Mouse (Mus musculus) hindbrain, embryonic 11.5 days (tissue): ENCODE measurements around the gene Cerk. TPM values are rescaled to one million over a fixed set of nuclear protein-coding genes. Genes with fewer than 3 reads are reported as not detected.

ENCODE experiments used
- ATAC-seq: fragments of 200-750 bp; cut with Nextera tagmentation; 2 replicates; pipeline ENCODE4 v1.8.0; 2017; ENCODE audit warnings: mild to moderate bottlenecking, moderate TSS enrichment, moderate library complexity; ENCODE audit not compliant: low FRiP score
- DNase-seq: peaks from one replicate; pipeline ENCODE4 v3.0.0-alpha.2; 2015; ENCODE audit warnings: low spot score
- H3K27ac ChIP-seq: fragments of 300-500 bp; sonication (generic); 2 replicates; pipeline ENCODE4 v1.5.1; 2014; ENCODE audit warnings: mild to moderate bottlenecking, low read depth, low read length
- H3K27me3 ChIP-seq: fragments of 300-500 bp; sonication (generic); 2 replicates; pipeline ENCODE4 v1.6.1; 2014; ENCODE audit warnings: mild to moderate bottlenecking, low read length, moderate library complexity, mixed read lengths; ENCODE audit not compliant: control insufficient read depth, insufficient read depth
- H3K36me3 ChIP-seq: fragments of 300-500 bp; sonication (generic); 2 replicates; pipeline ENCODE4 v1.6.1; 2014; ENCODE audit warnings: mild to moderate bottlenecking, low read length, moderate library complexity, mixed read lengths; ENCODE audit not compliant: control insufficient read depth, insufficient read depth
- H3K4me1 ChIP-seq: fragments of 300-500 bp; sonication (generic); replicated peaks from 2 replicates; pipeline ENCODE4 v1.6.1; 2014; ENCODE audit warnings: low read length, mixed read lengths; ENCODE audit not compliant: control insufficient read depth, insufficient read depth
- H3K4me2 ChIP-seq: fragments of 300-500 bp; sonication (generic); replicated peaks from 2 replicates; pipeline ENCODE4 v1.6.1; 2014; ENCODE audit warnings: mild to moderate bottlenecking, low read depth, low read length
- H3K4me3 ChIP-seq: fragments of 300-500 bp; sonication (generic); 2 replicates; pipeline ENCODE4 v1.5.1; 2014; ENCODE audit warnings: low read depth, low read length
- H3K9ac ChIP-seq: fragments of 300-500 bp; sonication (generic); 2 replicates; pipeline ENCODE4 v1.6.1; 2014; ENCODE audit warnings: low read depth, low read length
- H3K9me3 ChIP-seq: fragments of 300-500 bp; sonication (generic); 2 replicates; pipeline ENCODE4 v1.6.1; 2016; ENCODE audit warnings: low read length; ENCODE audit not compliant: control insufficient read depth
- WGBS: fragments of 180-500 bp; shearing (Covaris S2); extraction: QIAGEN DNeasy Blood & Tissue Kit; methylation state at CpG from one replicate; pipeline ENCODE4 v1.1.7; 2014; 5-methylcytosine and 5-hydroxymethylcytosine counted together
- polyA plus RNA-seq: library from polyadenylated mRNA; unstranded; fragments of >200 nt; fragmentation: Nextera tagmentation; extraction: Ambion mirVana; gene quantifications from 2 replicates; pipeline ENCODE4 v1.2.1, GENCODE M21; 2014

Cerk gene
- polyA plus RNA-seq, 1 experiment from 2014 or later = 16.9 TPM

- no peaks in the 10 kb centered on the region for H3K36me3 ChIP-seq
- H3K9ac ChIP-seq = no peak overlapping the region
- peak; percentile 29 for DNase-seq
- H3K4me2 ChIP-seq = no peak overlapping the region
- H3K4me3 ChIP-seq = no peak overlapping the region
- ATAC-seq = no peak
- WGBS = 44% methylated on average over 10 of the region's 10 CpGs
- peak overlapping the region; percentile 65 for H3K27ac ChIP-seq
- 0 out of 2 replicates have a peak, but pooled peaks cover 2% of the 10 kb centered on the region for H3K4me1 ChIP-seq
- H3K9me3 ChIP-seq = no peaks in the 10 kb centered on the region
- H3K27me3 ChIP-seq = no peaks in the 10 kb centered on the region
These were observed 3.0 kb upstream of the Cerk start for GRCm38 (mm10) chr15:86188746-86189470.

DNA sequence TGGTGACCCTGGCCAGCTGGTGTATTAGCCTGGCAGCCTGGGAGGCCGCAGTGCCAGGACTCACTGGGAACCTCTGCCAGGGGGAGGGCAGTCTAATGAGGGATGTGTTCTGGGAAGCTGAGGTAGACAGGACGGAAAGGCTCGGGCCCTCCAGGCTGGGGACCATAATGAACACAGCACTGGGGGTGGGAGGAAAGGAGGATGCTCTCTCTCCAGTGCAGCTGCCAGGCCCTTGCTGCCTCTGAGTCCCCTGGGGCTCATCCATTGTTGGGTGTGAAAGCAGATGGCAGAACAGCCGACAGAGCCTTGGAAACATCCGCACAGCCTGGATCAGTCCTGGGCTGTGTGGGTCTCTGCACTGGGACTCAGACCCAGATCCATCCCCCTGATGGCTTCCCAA, 2.2 kb upstream of the Cerk start:
- no peaks in the 10 kb centered on the region for H3K36me3 ChIP-seq
- 0 out of 2 replicates have a peak, but pooled peaks cover 2% of the 10 kb centered on the region for H3K4me1 ChIP-seq
- no peak overlapping the region for H3K4me3 ChIP-seq
- H3K4me2 ChIP-seq = no peak overlapping the region
- H3K27ac ChIP-seq = peak overlapping the region; percentile 65
- H3K9me3 ChIP-seq = no peaks in the 10 kb centered on the region
- 35% methylated on average over 5 of the region's 5 CpGs for WGBS
- DNase-seq = peak; percentile 62
- ATAC-seq = peak; percentile 65
- H3K27me3 ChIP-seq = no peaks in the 10 kb centered on the region
- no peak overlapping the region for H3K9ac ChIP-seq

- Histone ChIP-seq H3K4me1 (0 out of 2 replicates have a peak, but pooled peaks cover 2% of the 10 kb centered on the region), H3K36me3 (no peaks in the 10 kb centered on the region), H3K9ac (no peak overlapping the region), H3K4me2 (no peak overlapping the region), H3K27me3 (no peaks in the 10 kb centered on the region), H3K27ac (no peak overlapping the region), H3K4me3 (no peak overlapping the region), H3K9me3 (no peaks in the 10 kb centered on the region)
- ATAC-seq (no peak), DNase-seq (no peak)
- 60% methylated on average over 3 of the region's 3 CpGs for WGBS
These were observed 745 bp upstream of the Cerk start for GRCm38 (mm10) chr15:86186686-86187085.

DNA sequence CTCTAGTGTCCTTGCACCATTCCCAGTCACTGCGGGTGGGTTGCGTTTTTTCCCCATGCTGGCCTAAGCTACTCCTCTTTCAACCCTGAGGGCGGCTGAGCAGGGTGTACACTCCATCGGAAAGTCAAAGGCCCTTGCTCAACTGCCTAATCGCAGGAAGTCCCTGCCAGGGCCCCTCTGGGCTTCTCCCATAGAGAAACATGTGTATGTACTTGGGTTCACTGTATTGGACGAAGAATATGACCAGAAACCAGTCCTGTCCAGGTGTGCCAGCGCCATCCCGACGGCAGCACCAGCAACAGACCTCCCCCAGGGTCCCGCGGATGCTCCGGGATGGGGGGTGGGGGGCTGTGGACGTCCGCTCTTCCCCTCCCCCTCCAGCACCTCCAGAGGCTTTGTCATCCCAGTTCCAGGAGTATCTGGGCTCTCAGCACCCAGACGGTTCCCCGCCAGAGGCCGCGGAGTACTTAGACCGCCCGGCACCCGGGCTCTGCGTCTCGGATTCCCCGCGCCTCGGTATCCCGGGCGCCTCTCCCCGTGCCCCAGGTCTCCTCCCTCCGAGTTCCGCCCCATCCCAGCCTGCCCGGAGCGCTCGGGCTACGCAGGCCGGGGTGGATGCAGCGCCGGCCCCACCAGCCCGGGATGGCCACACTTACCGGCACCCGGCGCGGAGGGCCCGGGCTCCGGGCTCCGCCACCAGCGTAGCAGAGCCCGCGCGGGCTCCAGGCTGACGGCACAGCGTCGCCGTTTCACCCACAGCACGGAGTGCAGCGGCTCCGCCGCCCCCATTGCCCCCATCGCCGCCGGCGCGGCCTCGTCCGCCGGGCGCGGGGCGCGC, 871 bp downstream of the Cerk start:
- DNase-seq (peak; percentile 73), ATAC-seq (peak; percentile 71)
- Histone ChIP-seq H3K4me1 (0 out of 2 replicates have a peak, but pooled peaks cover 2% of the 10 kb centered on the region), H3K4me3 (peak overlapping the region; percentile 87), H3K36me3 (no peaks in the 10 kb centered on the region), H3K9ac (peak overlapping the region; percentile 93), H3K4me2 (peak overlapping the region; percentile 87), H3K27ac (peak overlapping the region; percentile 85), H3K27me3 (no peaks in the 10 kb centered on the region), H3K9me3 (no peaks in the 10 kb centered on the region)
- WGBS = under 1% methylated on average over 47 of the region's 70 CpGs

DNA sequence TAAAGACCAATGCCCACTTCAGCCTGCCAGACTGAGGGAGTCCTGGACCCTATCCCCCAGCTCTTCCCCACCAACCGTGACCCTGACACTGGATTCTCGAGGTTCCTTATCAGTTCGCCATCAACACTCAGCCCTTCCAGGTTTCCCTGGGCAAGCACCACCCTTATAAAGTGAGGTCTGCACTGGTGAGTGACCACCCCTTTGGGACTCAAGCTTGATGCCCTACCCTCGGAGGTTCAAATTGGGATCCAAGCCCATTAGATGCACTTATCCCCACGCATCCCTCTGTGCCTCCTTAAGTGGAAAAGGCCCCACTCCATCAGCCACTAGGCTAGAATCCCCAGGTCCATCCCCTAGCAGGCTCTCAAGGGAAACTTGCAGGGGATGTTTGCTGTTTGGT, 1.9 kb downstream of the Cerk start:
- peak overlapping the region; percentile 87; the same call in 1 of the 2 replicates for H3K4me2 ChIP-seq
- 77% methylated on average over 5 of the region's 5 CpGs for WGBS
- H3K4me3 ChIP-seq = no peak overlapping the region; the same call in 1 of the 2 replicates
- H3K9ac ChIP-seq = no peak overlapping the region
- H3K27me3 ChIP-seq = no peaks in the 10 kb centered on the region
- H3K36me3 ChIP-seq = no peaks in the 10 kb centered on the region
- no peak for DNase-seq
- H3K27ac ChIP-seq = no peak overlapping the region
- H3K4me1 ChIP-seq = 0 out of 2 replicates have a peak, but pooled peaks cover 2% of the 10 kb centered on the region
- no peak for ATAC-seq
- no peaks in the 10 kb centered on the region for H3K9me3 ChIP-seq

- no peak overlapping the region for H3K4me3 ChIP-seq
- DNase-seq = no peak
- H3K36me3 ChIP-seq = no peaks in the 10 kb centered on the region
- ATAC-seq = no peak
- no peak overlapping the region for H3K4me2 ChIP-seq
- H3K27me3 ChIP-seq = no peaks in the 10 kb centered on the region
- no peak overlapping the region for H3K27ac ChIP-seq
- no peak overlapping the region for H3K9ac ChIP-seq
- no peaks in the 10 kb centered on the region for H3K9me3 ChIP-seq
- 0 out of 2 replicates have a peak, but pooled peaks cover 2% of the 10 kb centered on the region for H3K4me1 ChIP-seq
- WGBS = 93% methylated on average over 8 of the region's 8 CpGs
These were observed 2.5 kb downstream of the Cerk start for GRCm38 (mm10) chr15:86183484-86183883.

DNA sequence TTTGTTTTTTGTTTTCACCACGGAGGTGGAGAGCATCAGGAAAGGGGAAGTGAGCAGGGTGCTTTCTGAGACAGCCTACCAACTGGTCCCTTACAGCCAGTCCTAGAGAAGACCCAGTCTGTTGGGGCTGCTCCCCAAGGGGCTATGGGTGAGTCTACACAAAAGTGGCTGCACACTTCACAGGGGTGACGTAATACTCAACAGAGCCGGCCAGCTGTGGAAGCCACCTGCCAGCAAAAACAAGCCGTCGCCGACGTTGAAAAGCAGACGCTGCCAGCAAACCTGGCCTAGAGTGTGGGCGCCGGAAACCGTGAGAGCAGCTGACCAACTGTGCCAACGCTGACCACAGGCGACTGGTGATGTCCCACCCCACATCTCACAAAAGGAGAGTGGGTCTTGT, 3.3 kb downstream of the Cerk start:
- Histone ChIP-seq H3K4me3 (no peak overlapping the region), H3K27me3 (no peaks in the 10 kb centered on the region), H3K9ac (no peak overlapping the region), H3K27ac (no peak overlapping the region), H3K36me3 (no peaks in the 10 kb centered on the region), H3K4me1 (0 out of 2 replicates have a peak, but pooled peaks cover 2% of the 10 kb centered on the region), H3K9me3 (no peaks in the 10 kb centered on the region), H3K4me2 (no peak overlapping the region)
- WGBS = 56% methylated on average over 13 of the region's 13 CpGs
- DNase-seq (no peak), ATAC-seq (no peak)

- Histone ChIP-seq H3K4me2 (no peak overlapping the region), H3K4me3 (no peak overlapping the region), H3K27me3 (no peaks in the 10 kb centered on the region), H3K9ac (no peak overlapping the region), H3K27ac (no peak overlapping the region), H3K36me3 (no peaks in the 10 kb centered on the region), H3K9me3 (no peaks in the 10 kb centered on the region), H3K4me1 (0 out of 2 replicates have a peak, but pooled peaks cover 2% of the 10 kb centered on the region)
- no peak for DNase-seq
- 60% methylated on average over 11 of the region's 11 CpGs for WGBS
- ATAC-seq = no peak
These were observed 4.0 kb downstream of the Cerk start for GRCm38 (mm10) chr15:86181941-86182439.
